Comparison of ENCODE assay signal across 8 mouse cellular contexts in genomic region chr17:17063628-17064494, GRCm38 (mm10). TPM values are rescaled to one million over a fixed set of nuclear protein-coding genes. Genes with fewer than 3 reads are reported as not detected.
DNase-seq lines count a peak whose midpoint lies in the region; TF ChIP-seq lines count a peak whose summit lies in the region.
"Not testable (repeated sequence)": the region's sequence is repeated elsewhere in the genome, so short reads cannot be mapped to it uniquely, and the experiment has no call there.

Gene Zfp960, plus strand, starts transcription at chr17:17064113.

- not testable (repeated sequence) for H3K27me3 ChIP-seq in heart, adult 2 months (ENCODE audit: control insufficient read depth, insufficient read depth, low read length); megakaryocyte, embryonic 14.5 days (replicated peaks)

- not testable (repeated sequence) for TF ChIP-seq EP300 in heart, adult 2 months (IDR thresholded peaks at IDR 0.05; ENCODE audit: insufficient read depth, low read depth, low read length)

- not testable (repeated sequence) for H3K36me3 ChIP-seq in heart, adult 2 months (ENCODE audit: control insufficient read depth, insufficient read depth, low read length); megakaryocyte, embryonic 14.5 days (replicated peaks; ENCODE audit: low read length)

- H3K4me3 ChIP-seq in embryonic fibroblast, embryonic 13.5 days (ENCODE audit: insufficient read depth, low read length), result peak within 1 kb of the TSS; percentile 78
- H3K4me3 ChIP-seq in heart, adult 2 months, result peak within 1 kb of the TSS; percentile 61
- peak within 1 kb of the TSS; percentile 83 for H3K4me3 ChIP-seq in megakaryocyte, embryonic 14.5 days (replicated peaks)

- not testable (repeated sequence) for TF ChIP-seq POLR2A in embryonic fibroblast, embryonic 13.5 days (IDR thresholded peaks at IDR 0.05; ENCODE audit: low read depth, low read length)
- 0 out of 2 replicates have a peak, but pooled peaks have one; percentile 40 for TF ChIP-seq POLR2A in heart, adult 2 months (IDR thresholded peaks at IDR 0.05; ENCODE audit: insufficient read depth, low read depth, low read length)

- intact Hi-C loops in heart, adult 2 months (cut with DNase I), result loop anchor here (2.0 to 5.0 kb wide), 2 partner anchors 112 to 309 kb away; no protein-coding TSS in a partner anchor
- intact Hi-C loops in left cerebral cortex, postnatal 25 days (cut with DNase I), result not testable (repeated sequence)

- peak; percentile 70 for DNase-seq in 3134 (ENCODE audit: extremely low read depth, insufficient read length, low spot score)
- peak; percentile 81 for DNase-seq in brain, embryonic 18.5 days (ENCODE audit: low read depth, low spot score)
- DNase-seq in heart, adult 2 months, result peak; percentile 84 to 91
- DNase-seq in kidney, adult 18-20 months, result peak; percentile 84
- DNase-seq in left cerebral cortex, postnatal 25 days (ENCODE audit: low spot score in 2 of 2), result peak; percentile 91 to 97
- peak; percentile 86 for DNase-seq in right cerebral cortex, postnatal 25 days

- H3K9me3 ChIP-seq in megakaryocyte, embryonic 14.5 days, result not testable (repeated sequence)

- peak within 1 kb of the TSS; percentile 72 for H3K9ac ChIP-seq in heart, adult 2 months (ENCODE audit: low read depth, low read length)

- not testable (repeated sequence) for TF ChIP-seq CTCF in embryonic fibroblast, embryonic 13.5 days (IDR thresholded peaks at IDR 0.05; ENCODE audit: borderline replicate concordance, insufficient read depth, low read length); heart, adult 2 months (IDR thresholded peaks at IDR 0.05)

- not testable (repeated sequence) for H3K4me1 ChIP-seq in embryonic fibroblast, embryonic 13.5 days (ENCODE audit: control insufficient read depth, insufficient read depth, low read length); heart, adult 2 months (ENCODE audit: control insufficient read depth, insufficient read depth, low read length); megakaryocyte, embryonic 14.5 days

- H3K79me2 ChIP-seq in heart, adult 2 months (replicated peaks; ENCODE audit: control insufficient read depth, insufficient read depth, low read length), result not testable (repeated sequence)

- WGBS in heart, adult 2 months, result under 1% methylated on average over 18 of the region's 21 CpGs

- H3K27ac ChIP-seq in embryonic fibroblast, embryonic 13.5 days (ENCODE audit: insufficient read depth, low read length), result not testable (repeated sequence)
- H3K27ac ChIP-seq in heart, adult 2 months, result peak within 1 kb of the TSS; percentile 75

RNA-seq across cellular contexts. Expression of gene Zfp960, which starts in this region (rescaled TPM):
- 4.4 and 9.3 TPM in 2 replicates for polyA plus RNA-seq in embryonic fibroblast, embryonic 13.5 days (2011; ENCODE audit: insufficient read length, low read depth, missing spikeins)
- total RNA-seq in heart, adult 2 months (2021), result 1 to 10 TPM; 7.5 to 8.4 TPM
- polyA plus RNA-seq in heart, adult 2 months (2012; rRNA removed), result 0.86 and 2.0 TPM in 2 replicates
- total RNA-seq in left cerebral cortex, postnatal 25 days (2021), result 1 to 10 TPM; 6.7 to 7.8 TPM
- polyA plus RNA-seq in megakaryocyte, embryonic 14.5 days (2012; ENCODE audit: insufficient read depth, low replicate concordance), result not detected in 2 replicates
